Mouse (Mus musculus): Measurements from ENCODE around the gene Foxp1. TPM values are rescaled to one million over a fixed set of nuclear protein-coding genes. Genes with fewer than 3 reads are reported as not detected.

The Foxp1 gene
- polyA plus RNA-seq, 1 experiment from 2014 or later = 18.9 TPM

DNA sequence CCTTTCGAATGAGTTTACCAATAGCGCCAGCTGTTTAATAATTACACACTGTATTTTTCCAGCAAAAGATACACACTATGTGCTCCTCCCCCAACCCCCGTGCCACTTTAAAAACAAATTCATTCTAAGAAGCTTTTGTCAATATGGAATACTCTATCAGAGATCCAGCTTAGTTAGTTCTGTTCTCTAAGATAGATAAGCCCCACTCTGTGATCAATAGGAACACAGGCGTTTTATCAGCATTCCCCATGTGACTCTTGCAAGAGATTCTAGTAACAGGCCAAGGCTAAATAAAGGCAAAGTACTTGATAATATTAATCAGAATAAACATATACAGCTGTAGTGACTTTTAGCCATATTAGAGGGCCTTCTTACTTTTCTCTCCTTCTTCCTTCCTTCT lies 368.8 kb downstream of the Foxp1 start:
- DNase-seq (no peak), ATAC-seq (no peak)
- WGBS (ENCODE audit: insufficient replicate concordance) = 42% methylated on average over 4 of the region's 4 CpGs
- H3K4me1 ChIP-seq (ENCODE audit: insufficient read depth) = no peaks in the 10 kb centered on the region; the same call in 1 of the 2 replicates
- H3K9ac ChIP-seq (replicated peaks) = no peak overlapping the region
- no peaks in the 10 kb centered on the region for H3K9me3 ChIP-seq (ENCODE audit: low read length)
- no peak for TF ChIP-seq CTCF (IDR thresholded peaks at IDR 0.05; ENCODE audit: low read depth)
- TF ChIP-seq EP300 (IDR thresholded peaks at IDR 0.05; ENCODE audit: low read depth) = no peak
- no peak overlapping the region for H3K4me3 ChIP-seq (ENCODE audit: low read depth, low read length)
- H3K4me2 ChIP-seq (ENCODE audit: low read depth, low read length) = no peak overlapping the region
- no peak overlapping the region for H3K27ac ChIP-seq (ENCODE audit: low read depth)
- no peaks in the 10 kb centered on the region; the same call in 1 of the 2 replicates for H3K36me3 ChIP-seq (replicated peaks; ENCODE audit: insufficient read depth, low read length)
- H3K27me3 ChIP-seq (ENCODE audit: insufficient read depth, low read length) = no peaks in the 10 kb centered on the region

DNA sequence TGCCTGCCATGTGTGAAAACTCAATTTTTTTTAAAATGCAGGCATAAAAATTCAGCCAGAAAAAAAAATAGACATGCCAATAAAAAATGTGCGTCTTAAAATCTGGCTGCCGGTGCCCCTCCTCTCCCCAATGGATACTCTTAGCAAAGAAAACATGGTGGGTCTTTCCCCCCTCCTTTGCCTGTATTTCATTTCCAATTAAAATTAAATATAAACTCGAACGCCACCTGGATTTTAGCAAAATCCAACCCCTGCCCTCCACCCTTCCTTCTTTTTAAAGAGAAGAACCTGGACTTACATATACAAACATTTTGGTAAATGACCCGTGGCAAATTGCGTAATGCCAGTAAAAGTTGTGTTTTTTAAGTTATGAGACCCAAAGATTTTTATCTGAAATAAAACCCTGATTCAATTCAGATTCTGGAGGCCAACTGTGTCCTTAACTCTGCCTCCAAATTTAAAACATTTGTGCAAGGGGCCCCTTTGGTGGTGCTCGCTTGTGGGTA lies 376.1 kb downstream of the Foxp1 start:
- no peaks in the 10 kb centered on the region for H3K9me3 ChIP-seq (ENCODE audit: low read length)
- no peak overlapping the region for H3K4me2 ChIP-seq (ENCODE audit: low read depth, low read length)
- 74% methylated on average over 7 of the region's 7 CpGs for WGBS (ENCODE audit: insufficient replicate concordance)
- TF ChIP-seq CTCF (IDR thresholded peaks at IDR 0.05; ENCODE audit: low read depth) (no peak), EP300 (IDR thresholded peaks at IDR 0.05; ENCODE audit: low read depth) (no peak)
- 0 out of 2 replicates have a peak, but pooled peaks cover 8% of the 10 kb centered on the region for H3K4me1 ChIP-seq (ENCODE audit: insufficient read depth)
- no peak for DNase-seq
- no peak overlapping the region for H3K4me3 ChIP-seq (ENCODE audit: low read depth, low read length)
- H3K36me3 ChIP-seq (replicated peaks; ENCODE audit: insufficient read depth, low read length) = no peaks in the 10 kb centered on the region
- no peak overlapping the region for H3K9ac ChIP-seq (replicated peaks)
- no peak for ATAC-seq
- no peak overlapping the region for H3K27ac ChIP-seq (ENCODE audit: low read depth)
- no peaks in the 10 kb centered on the region for H3K27me3 ChIP-seq (ENCODE audit: insufficient read depth, low read length)

DNA sequence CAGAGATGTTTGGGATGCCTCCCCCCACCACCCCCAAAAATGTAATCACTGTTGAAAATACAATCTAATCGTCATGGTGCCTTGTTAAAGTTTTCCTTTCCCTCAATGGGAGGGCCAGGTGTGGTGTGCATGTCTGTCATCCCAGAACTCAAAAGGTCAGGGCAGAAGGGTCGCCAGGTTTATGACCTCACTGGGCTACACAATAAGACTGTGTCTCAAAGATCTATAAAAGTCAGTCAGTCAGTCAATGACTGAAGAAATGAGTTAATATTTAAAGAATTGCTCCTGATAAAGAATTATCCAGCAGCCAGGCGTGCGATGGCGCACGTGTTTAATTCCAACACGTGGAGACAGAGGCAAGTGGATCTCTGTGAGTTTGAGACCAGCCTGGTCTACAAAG lies 377.5 kb downstream of the Foxp1 start:
- no peak overlapping the region for H3K27ac ChIP-seq (ENCODE audit: low read depth)
- 69% methylated on average over 7 of the region's 7 CpGs for WGBS (ENCODE audit: insufficient replicate concordance)

DNA sequence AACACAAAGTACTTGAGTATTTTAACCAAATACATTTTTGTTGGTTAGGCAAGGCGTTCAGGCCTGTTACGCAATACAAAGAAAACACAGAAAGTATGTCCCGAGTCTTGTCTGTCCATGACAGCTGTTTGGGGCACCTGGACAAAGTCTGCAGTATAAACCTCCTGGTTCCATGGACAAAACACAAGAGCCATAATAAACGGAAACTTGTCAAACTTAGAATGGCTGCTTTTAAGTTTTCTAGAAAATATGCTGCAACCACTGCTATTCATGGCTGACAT lies 378.8 kb downstream of the Foxp1 start:
- Histone ChIP-seq H3K27ac (ENCODE audit: low read depth) (peak overlapping the region; percentile 51; the same call in 1 of the 2 replicates), H3K4me1 (ENCODE audit: insufficient read depth) (0 out of 2 replicates have a peak, but pooled peaks cover 8% of the 10 kb centered on the region), H3K4me3 (ENCODE audit: low read depth, low read length) (no peak overlapping the region), H3K9me3 (ENCODE audit: low read length) (no peaks in the 10 kb centered on the region), H3K4me2 (ENCODE audit: low read depth, low read length) (no peak overlapping the region), H3K27me3 (ENCODE audit: insufficient read depth, low read length) (no peaks in the 10 kb centered on the region), H3K36me3 (replicated peaks; ENCODE audit: insufficient read depth, low read length) (0 out of 2 replicates have a peak, but pooled peaks cover 3% of the 10 kb centered on the region), H3K9ac (replicated peaks) (no peak overlapping the region)
- DNase-seq (no peak), ATAC-seq (0 out of 2 replicates have a peak, but pooled peaks have one; percentile 36)
- TF ChIP-seq CTCF (IDR thresholded peaks at IDR 0.05; ENCODE audit: low read depth) (no peak), EP300 (IDR thresholded peaks at IDR 0.05; ENCODE audit: low read depth) (no peak)
- WGBS (ENCODE audit: insufficient replicate concordance) = 50% methylated on average over 4 of the region's 4 CpGs

More for the DNA sequence above, 377.5 kb downstream of the Foxp1 start:
- TF ChIP-seq CTCF (IDR thresholded peaks at IDR 0.05; ENCODE audit: low read depth) (no peak), EP300 (IDR thresholded peaks at IDR 0.05; ENCODE audit: low read depth) (no peak)
- Histone ChIP-seq H3K27me3 (ENCODE audit: insufficient read depth, low read length) (no peaks in the 10 kb centered on the region), H3K4me3 (ENCODE audit: low read depth, low read length) (no peak overlapping the region), H3K9ac (replicated peaks) (no peak overlapping the region), H3K4me1 (ENCODE audit: insufficient read depth) (0 out of 2 replicates have a peak, but pooled peaks cover 8% of the 10 kb centered on the region), H3K9me3 (ENCODE audit: low read length) (no peaks in the 10 kb centered on the region), H3K36me3 (replicated peaks; ENCODE audit: insufficient read depth, low read length) (0 out of 2 replicates have a peak, but pooled peaks cover 3% of the 10 kb centered on the region), H3K4me2 (ENCODE audit: low read depth, low read length) (no peak overlapping the region)
- DNase-seq = no peak
- ATAC-seq = no peak

DNA sequence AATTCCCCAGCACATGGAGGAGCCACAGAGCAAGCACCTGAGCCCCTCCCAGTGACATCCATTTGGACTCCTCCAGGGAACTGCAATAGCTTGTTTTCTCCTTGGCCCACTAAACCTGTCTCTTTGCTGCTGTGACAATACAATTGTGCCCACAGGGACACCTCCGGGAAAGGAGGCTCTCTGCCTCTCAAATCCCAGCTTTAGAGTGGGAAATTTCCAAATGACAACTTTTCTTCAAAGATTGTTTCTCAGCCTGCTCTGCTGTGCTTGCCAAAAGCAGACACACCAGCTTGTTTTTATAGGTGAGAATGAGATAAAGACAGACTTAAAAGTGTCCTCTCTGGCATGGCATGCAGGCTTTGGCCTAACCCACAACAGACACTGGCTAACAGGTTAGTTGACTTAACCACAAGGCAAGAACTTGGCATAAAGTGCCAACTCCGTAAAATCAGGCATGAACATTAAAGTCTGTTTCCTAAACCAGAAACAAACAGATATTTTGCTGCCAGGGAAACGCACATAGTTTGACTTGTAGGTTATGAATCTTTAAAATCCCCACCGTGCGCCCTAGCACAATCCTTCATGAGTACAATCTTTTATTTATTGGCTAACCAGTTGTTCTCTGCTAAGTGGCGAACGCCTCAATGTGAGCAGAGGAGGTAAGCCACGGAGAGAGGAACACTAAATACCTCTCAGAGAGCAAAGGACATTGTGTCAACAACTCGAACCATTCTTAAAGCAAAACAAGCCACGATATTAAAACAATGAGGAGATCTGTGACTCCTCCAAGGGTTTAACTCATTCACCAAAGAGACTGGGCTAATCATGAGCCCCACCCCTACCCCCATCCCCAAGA lies 379.4 kb downstream of the Foxp1 start:
- 67% methylated on average over 10 of the region's 10 CpGs for WGBS (ENCODE audit: insufficient replicate concordance)
- Histone ChIP-seq H3K27me3 (ENCODE audit: insufficient read depth, low read length) (no peaks in the 10 kb centered on the region), H3K4me1 (ENCODE audit: insufficient read depth) (0 out of 2 replicates have a peak, but pooled peaks cover 8% of the 10 kb centered on the region), H3K27ac (ENCODE audit: low read depth) (peak overlapping the region; percentile 51; the same call in 1 of the 2 replicates), H3K4me3 (ENCODE audit: low read depth, low read length) (no peak overlapping the region), H3K36me3 (replicated peaks; ENCODE audit: insufficient read depth, low read length) (0 out of 2 replicates have a peak, but pooled peaks cover 3% of the 10 kb centered on the region), H3K9me3 (ENCODE audit: low read length) (no peaks in the 10 kb centered on the region), H3K4me2 (ENCODE audit: low read depth, low read length) (no peak overlapping the region), H3K9ac (replicated peaks) (no peak overlapping the region)
- ATAC-seq (no peak), DNase-seq (no peak)
- no peak for TF ChIP-seq EP300 (IDR thresholded peaks at IDR 0.05; ENCODE audit: low read depth)
- TF ChIP-seq CTCF (IDR thresholded peaks at IDR 0.05; ENCODE audit: low read depth) = no peak

DNA sequence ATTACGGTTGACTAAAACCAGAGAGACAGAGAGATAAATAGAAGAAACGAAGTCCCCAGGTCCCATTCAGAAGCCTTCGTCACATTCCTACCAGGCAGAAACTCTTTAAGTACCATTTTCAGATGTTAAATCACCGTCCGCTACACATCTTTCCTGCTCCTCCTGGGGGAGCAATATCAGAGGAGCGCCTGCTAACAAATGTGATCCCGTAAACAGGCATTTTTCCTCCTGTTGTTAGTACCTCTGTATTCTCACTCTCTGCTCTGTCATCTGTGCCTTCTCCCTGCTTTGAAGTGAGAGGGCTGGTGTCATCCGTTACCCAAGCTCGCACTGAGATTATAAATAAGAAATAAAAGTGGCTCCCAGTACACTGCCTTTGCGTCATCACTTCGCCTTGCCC lies 384.5 kb downstream of the Foxp1 start:
- H3K27ac ChIP-seq (ENCODE audit: low read depth) = no peak overlapping the region
- 78% methylated on average over 11 of the region's 11 CpGs for WGBS (ENCODE audit: insufficient replicate concordance)
- 0 out of 2 replicates have a peak, but pooled peaks cover 3% of the 10 kb centered on the region for H3K4me1 ChIP-seq (ENCODE audit: insufficient read depth)
- no peaks in the 10 kb centered on the region for H3K27me3 ChIP-seq (ENCODE audit: insufficient read depth, low read length)
- ATAC-seq (no peak), DNase-seq (no peak)
- peaks cover 3% of the 10 kb centered on the region; the same call in 1 of the 2 replicates for H3K36me3 ChIP-seq (replicated peaks; ENCODE audit: insufficient read depth, low read length)
- H3K9me3 ChIP-seq (ENCODE audit: low read length) = no peaks in the 10 kb centered on the region
- TF ChIP-seq EP300 (IDR thresholded peaks at IDR 0.05; ENCODE audit: low read depth) (no peak), CTCF (IDR thresholded peaks at IDR 0.05; ENCODE audit: low read depth) (no peak)
- H3K4me3 ChIP-seq (ENCODE audit: low read depth, low read length) = no peak overlapping the region
- H3K9ac ChIP-seq (replicated peaks) = no peak overlapping the region
- H3K4me2 ChIP-seq (ENCODE audit: low read depth, low read length) = no peak overlapping the region
